Mouse (Mus musculus) midbrain, postnatal 0 days (tissue): ENCODE results near the gene Kcnj9. TPM values are rescaled to one million over a fixed set of nuclear protein-coding genes. Genes with fewer than 3 reads are reported as not detected.

ENCODE experiments used
- ATAC-seq: fragments of 200-750 bp; cut with Nextera tagmentation; 2 replicates; pipeline ENCODE4 v1.8.0; 2017; ENCODE audit warnings: moderate number of reproducible peaks, mild to moderate bottlenecking, moderate TSS enrichment, moderate library complexity; ENCODE audit not compliant: low FRiP score
- DNase-seq: peaks from one replicate; pipeline ENCODE4 v3.0.0-alpha.2; 2015; ENCODE audit warnings: low spot score
- H3K27ac ChIP-seq: fragments of 300-500 bp; sonication (generic); 2 replicates; pipeline ENCODE4 v1.5.1; 2014; ENCODE audit warnings: low read depth, mild to moderate bottlenecking, low read length, mixed read lengths
- H3K27me3 ChIP-seq: fragments of 300-500 bp; sonication (generic); 2 replicates; pipeline ENCODE4 v1.6.1; 2014; ENCODE audit warnings: low read length, control low read depth, mixed read lengths; ENCODE audit not compliant: insufficient read depth
- H3K36me3 ChIP-seq: fragments of 300-500 bp; sonication (generic); 2 replicates; pipeline ENCODE4 v1.6.1; 2014; ENCODE audit warnings: low read length, control low read depth, mixed read lengths; ENCODE audit not compliant: insufficient read depth
- H3K4me1 ChIP-seq: fragments of 300-500 bp; sonication (generic); 2 replicates; pipeline ENCODE4 v1.6.1; 2014; ENCODE audit warnings: mild to moderate bottlenecking, control low read depth, antibody characterized with exemption, low read length, mixed read lengths; ENCODE audit not compliant: insufficient read depth
- H3K4me2 ChIP-seq: fragments of 300-500 bp; sonication (generic); 2 replicates; pipeline ENCODE4 v1.6.1; 2014; ENCODE audit warnings: low read depth, mild to moderate bottlenecking, low read length, mixed read lengths; ENCODE audit not compliant: poor library complexity, severe bottlenecking
- H3K4me3 ChIP-seq: fragments of 300-500 bp; sonication (generic); 2 replicates; pipeline ENCODE4 v1.5.1; 2014; ENCODE audit warnings: low read depth, mild to moderate bottlenecking, low read length, moderate library complexity
- H3K9ac ChIP-seq: fragments of 300-500 bp; sonication (generic); replicated peaks from 2 replicates; pipeline ENCODE4 v1.6.1; 2014; ENCODE audit warnings: mild to moderate bottlenecking, low read length, moderate library complexity, mixed read lengths; ENCODE audit not compliant: poor library complexity, severe bottlenecking
- H3K9me3 ChIP-seq: fragments of 300-500 bp; sonication (generic); 2 replicates; pipeline ENCODE4 v1.6.1; 2016; ENCODE audit warnings: low read length, control low read depth
- CTCF ChIP-seq: IDR thresholded peaks from 2 replicates; pipeline ENCODE4 v1.5.1; 2016; ENCODE audit warnings: antibody characterized with exemption, mild to moderate bottlenecking
- WGBS: fragments of 180-500 bp; shearing (Covaris S2); extraction: QIAGEN DNeasy Blood & Tissue Kit; methylation state at CpG from one replicate; pipeline ENCODE4 v1.1.7; 2014; 5-methylcytosine and 5-hydroxymethylcytosine counted together
- polyA plus RNA-seq: library from polyadenylated mRNA; unstranded; fragments of >200 nt; fragmentation: Nextera tagmentation; extraction: Ambion mirVana; gene quantifications from 2 replicates; pipeline ENCODE4 v1.2.1, GENCODE M21; 2015
- total RNA-seq: library from RNA; depleted of rRNA; stranded (reverse); fragments of >200 nt; gene quantifications from 2 replicates; pipeline ENCODE4 v1.2.3, GENCODE M21; 2014; rRNA removed

The Kcnj9 gene
- total RNA-seq, result 13.9 and 14.1 TPM in 2 replicates
- polyA plus RNA-seq, result 5.8 and 6.7 TPM in 2 replicates

- ATAC-seq (peak; percentile 89), DNase-seq (peak; percentile 94)
- Histone ChIP-seq H3K27ac (peak within 1 kb of the TSS; percentile 73), H3K4me2 (peak within 1 kb of the TSS; percentile 78), H3K9me3 (no peaks in the 10 kb centered on the region), H3K9ac (peak within 1 kb of the TSS; percentile 65), H3K4me1 (peaks cover 19% of the 10 kb centered on the region; the same call in 1 of the 2 replicates), H3K36me3 (no peaks in the 10 kb centered on the region), H3K27me3 (no peaks in the 10 kb centered on the region), H3K4me3 (peak within 1 kb of the TSS; percentile 46)
- WGBS, result 5% methylated on average over 9 of the region's 9 CpGs
- TF ChIP-seq CTCF, result no peak
Observed at GRCm38 (mm10) chr1:172329131-172329530, at the start of gene Kcnj9. Kcnj9 (minus strand) TSS chr1:172329318.

DNA sequence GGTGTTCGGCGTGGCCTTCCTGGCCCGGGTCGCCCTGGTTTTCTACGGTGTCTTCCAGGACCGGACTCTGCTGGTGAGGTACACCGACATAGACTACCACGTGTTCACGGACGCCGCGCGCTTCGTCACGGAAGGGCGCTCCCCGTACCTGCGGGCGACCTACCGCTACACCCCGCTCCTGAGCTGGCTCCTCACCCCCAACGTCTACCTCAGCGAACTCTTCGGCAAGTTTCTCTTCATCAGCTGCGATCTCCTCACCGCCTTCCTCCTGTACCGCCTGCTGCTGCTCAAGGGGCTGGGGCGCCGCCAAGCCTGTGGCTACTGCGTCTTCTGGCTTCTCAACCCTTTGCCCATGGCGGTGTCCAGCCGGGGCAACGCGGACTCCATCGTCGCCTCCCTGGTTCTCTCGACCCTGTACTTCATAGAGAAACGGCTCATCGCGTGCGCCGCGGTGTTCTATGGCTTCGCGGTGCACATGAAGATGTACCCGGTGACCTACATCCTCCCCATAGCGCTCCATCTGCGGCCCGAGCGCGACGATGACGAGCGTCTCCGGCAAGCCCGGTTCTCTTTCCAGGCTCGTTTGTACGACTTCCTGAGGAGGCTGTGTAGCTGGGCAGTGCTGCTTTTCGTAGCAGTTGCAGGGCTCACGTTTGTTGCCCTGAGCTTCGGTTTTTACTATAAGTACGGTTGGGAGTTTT, 47.8 kb upstream of the Kcnj9 start:
- H3K9me3 ChIP-seq, result no peaks in the 10 kb centered on the region
- peak overlapping the region; percentile 75 for H3K9ac ChIP-seq
- peak overlapping the region; percentile 67 for H3K27ac ChIP-seq
- H3K4me3 ChIP-seq, result peak overlapping the region; percentile 73
- H3K27me3 ChIP-seq, result no peaks in the 10 kb centered on the region
- ATAC-seq, result peak; percentile 82
- TF ChIP-seq CTCF, result no peak
- peaks cover 13% of the 10 kb centered on the region; the same call in 1 of the 2 replicates for H3K4me1 ChIP-seq
- 4% methylated on average over 62 of the region's 62 CpGs for WGBS
- DNase-seq, result no peak
- H3K36me3 ChIP-seq, result no peaks in the 10 kb centered on the region
- peak overlapping the region; percentile 99 for H3K4me2 ChIP-seq

DNA sequence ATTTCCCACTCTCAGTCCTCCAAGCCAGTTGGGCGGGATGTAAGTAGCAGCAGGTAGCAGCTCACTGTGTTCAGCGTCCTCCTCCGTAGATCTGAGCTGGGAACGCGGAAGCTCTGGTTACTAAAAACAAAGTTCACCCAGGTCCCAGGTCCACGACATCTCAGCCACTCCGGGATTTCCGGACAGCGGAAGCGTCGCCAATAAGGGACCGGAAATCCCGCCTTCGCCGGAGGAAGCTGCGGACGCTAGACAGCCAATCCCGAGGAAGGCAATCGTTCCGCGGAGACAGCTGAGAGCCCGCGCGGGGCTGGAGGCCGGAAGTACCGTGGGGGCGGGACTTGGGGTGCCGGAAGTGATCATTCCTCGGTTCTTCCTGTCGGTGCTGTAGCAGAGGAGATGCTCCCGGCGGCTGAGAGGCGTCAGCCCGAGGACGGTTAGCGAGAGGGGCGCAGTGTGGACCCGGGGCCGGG, 47.1 kb upstream of the Kcnj9 start, which contains the start of gene Pigm:
Gene Pigm, plus strand, starts transcription at position 349 of the 470 bp plus-strand sequence.
- ATAC-seq (peak; percentile 98), DNase-seq (peak; percentile 99)
- H3K4me3 ChIP-seq, result peak within 1 kb of the TSS; percentile 73
- H3K27me3 ChIP-seq, result no peaks in the 10 kb centered on the region
- no peaks in the 10 kb centered on the region for H3K36me3 ChIP-seq
- WGBS, result under 1% methylated on average over 32 of the region's 39 CpGs
- no peak for TF ChIP-seq CTCF
- no peaks in the 10 kb centered on the region for H3K9me3 ChIP-seq
- peak within 1 kb of the TSS; percentile 75 for H3K9ac ChIP-seq
- peak within 1 kb of the TSS; percentile 99 for H3K4me2 ChIP-seq
- peak within 1 kb of the TSS; percentile 67 for H3K27ac ChIP-seq
- H3K4me1 ChIP-seq, result peaks cover 13% of the 10 kb centered on the region; the same call in 1 of the 2 replicates

DNA sequence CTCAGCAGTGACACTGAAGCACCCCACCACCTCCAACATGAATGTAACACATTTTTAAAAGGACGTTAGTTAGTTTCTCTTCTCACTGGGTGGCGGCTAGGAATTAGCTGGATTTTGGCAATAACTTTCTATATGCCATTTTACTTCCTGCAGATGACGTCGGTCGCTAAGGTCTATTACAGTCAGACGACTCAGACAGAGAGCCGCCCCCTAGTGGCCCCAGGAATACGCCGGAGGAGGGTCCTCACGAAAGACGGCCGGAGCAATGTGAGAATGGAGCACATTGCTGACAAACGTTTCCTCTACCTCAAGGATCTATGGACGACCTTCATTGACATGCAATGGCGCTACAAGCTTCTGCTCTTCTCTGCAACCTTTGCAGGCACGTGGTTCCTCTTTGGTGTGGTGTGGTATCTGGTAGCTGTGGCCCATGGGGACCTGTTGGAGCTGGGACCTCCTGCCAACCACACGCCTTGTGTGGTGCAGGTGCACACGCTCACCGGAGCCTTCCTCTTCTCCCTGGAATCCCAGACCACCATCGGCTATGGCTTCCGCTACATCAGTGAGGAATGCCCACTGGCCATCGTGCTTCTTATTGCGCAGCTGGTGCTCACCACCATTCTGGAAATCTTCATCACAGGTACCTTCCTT, 39.8 kb upstream of the Kcnj9 start:
- H3K4me3 ChIP-seq, result no peak overlapping the region
- H3K27me3 ChIP-seq, result no peaks in the 10 kb centered on the region
- TF ChIP-seq CTCF, result peak; percentile 74
- H3K9ac ChIP-seq, result no peak overlapping the region
- peak; percentile 58 for DNase-seq
- peak overlapping the region; percentile 7; the same call in 1 of the 2 replicates for H3K4me2 ChIP-seq
- 31% methylated on average over 23 of the region's 23 CpGs for WGBS
- H3K9me3 ChIP-seq, result no peaks in the 10 kb centered on the region
- H3K4me1 ChIP-seq, result no peaks in the 10 kb centered on the region
- H3K36me3 ChIP-seq, result no peaks in the 10 kb centered on the region
- ATAC-seq, result peak; percentile 65
- H3K27ac ChIP-seq, result no peak overlapping the region

- TF ChIP-seq CTCF, result peak; percentile 83
- DNase-seq (peak; percentile 80), ATAC-seq (peak; percentile 60)
- Histone ChIP-seq H3K4me2 (no peak overlapping the region), H3K9ac (no peak overlapping the region), H3K36me3 (no peaks in the 10 kb centered on the region), H3K4me1 (no peaks in the 10 kb centered on the region), H3K27ac (no peak overlapping the region), H3K9me3 (no peaks in the 10 kb centered on the region), H3K4me3 (no peak overlapping the region), H3K27me3 (no peaks in the 10 kb centered on the region)
- WGBS, result 10% methylated on average over 6 of the region's 6 CpGs
Observed at GRCm38 (mm10) chr1:172364684-172365083, 35.6 kb upstream of the Kcnj9 start.

- 58% methylated on average over 10 of the region's 10 CpGs for WGBS
- Histone ChIP-seq H3K9ac (no peak overlapping the region), H3K4me3 (no peak overlapping the region), H3K27me3 (no peaks in the 10 kb centered on the region), H3K27ac (no peak overlapping the region), H3K4me2 (no peak overlapping the region), H3K36me3 (no peaks in the 10 kb centered on the region), H3K9me3 (no peaks in the 10 kb centered on the region), H3K4me1 (no peaks in the 10 kb centered on the region)
- TF ChIP-seq CTCF, result no peak
- no peak for ATAC-seq
- no peak for DNase-seq
Observed at GRCm38 (mm10) chr1:172358341-172358740, 29.2 kb upstream of the Kcnj9 start.
